Mouse (Mus musculus): Measurements from ENCODE around the gene Oaf. TPM values are rescaled to one million over a fixed set of nuclear protein-coding genes. Genes with fewer than 3 reads are reported as not detected.

The Oaf gene
- total RNA-seq, 1 experiment: 22.8 TPM

- H3K9ac ChIP-seq (ENCODE audit: insufficient read depth, low read depth, low read length, poor library complexity, severe bottlenecking): no peak overlapping the region
These were observed 13.1 kb upstream of the Oaf start for GRCm38 (mm10) chr9:43252790-43253189.

GRCm38 (mm10) chr9:43251786-43252185 lies 12.1 kb upstream of the Oaf start:
- Histone ChIP-seq H3K4me1 (ENCODE audit: control insufficient read depth in 2 of 2, insufficient read depth in 2 of 2, low read length in 2 of 2, poor library complexity in 1 of 2) (peaks cover 2 to 8% of the 10 kb centered on the region in 2 experiments; a peak in 3 of 4 replicates), H3K4me3 (ENCODE audit: insufficient read depth in 1 of 2, low read depth in 1 of 2, low read length in 2 of 2, poor library complexity in 1 of 2, severe bottlenecking in 1 of 2) (no peak overlapping the region), H3K9me3 (ENCODE audit: control insufficient read depth, insufficient read depth, low read depth, low read length) (no peaks in the 10 kb centered on the region), H3K9ac (ENCODE audit: insufficient read depth, low read depth, low read length, poor library complexity, severe bottlenecking) (no peak overlapping the region), H3K36me3 (ENCODE audit: control insufficient read depth, insufficient read depth, low read length, poor library complexity, severe bottlenecking) (no peaks in the 10 kb centered on the region), H3K27ac (ENCODE audit: insufficient read depth, low read depth, low read length, poor library complexity, severe bottlenecking) (no peak overlapping the region)
- DNase-seq (ENCODE audit: low read depth, low spot score): no peak
- TF ChIP-seq ZC3H11A (IDR thresholded peaks at IDR 0.05; ENCODE audit: borderline replicate concordance, low read depth, low read length): no peak
- TF ChIP-seq CHD2 (IDR thresholded peaks at IDR 0.05; ENCODE audit: low read depth, low read length): no peak
- no peak for TF ChIP-seq HCFC1 (IDR thresholded peaks at IDR 0.05; ENCODE audit: borderline replicate concordance, insufficient read depth, low read length)
- no peak for TF ChIP-seq ZNF384 (IDR thresholded peaks at IDR 0.05; ENCODE audit: low read depth, low read length)
- no peak for TF ChIP-seq MAFK (IDR thresholded peaks at IDR 0.05; ENCODE audit: insufficient read depth, low read depth, low read length)
- in situ Hi-C loops (cut with MboI; ENCODE audit: low sequenced_read_pairs in 2 of 2, unreplicated experiment in 2 of 2): no loop called here

More at GRCm38 (mm10) chr9:43252790-43253189, 13.1 kb upstream of the Oaf start:
- in situ Hi-C loops (cut with MboI; ENCODE audit: low sequenced_read_pairs in 2 of 2, unreplicated experiment in 2 of 2): no loop called here
- Histone ChIP-seq H3K27ac (ENCODE audit: insufficient read depth, low read depth, low read length, poor library complexity, severe bottlenecking) (no peak overlapping the region), H3K36me3 (ENCODE audit: control insufficient read depth, insufficient read depth, low read length, poor library complexity, severe bottlenecking) (no peaks in the 10 kb centered on the region), H3K4me1 (ENCODE audit: control insufficient read depth in 2 of 2, insufficient read depth in 2 of 2, low read length in 2 of 2, poor library complexity in 1 of 2) (peaks cover 2 to 7% of the 10 kb centered on the region in 2 experiments; a peak in 3 of 4 replicates), H3K9me3 (ENCODE audit: control insufficient read depth, insufficient read depth, low read depth, low read length) (no peaks in the 10 kb centered on the region), H3K4me3 (ENCODE audit: insufficient read depth in 1 of 2, low read depth in 1 of 2, low read length in 2 of 2, poor library complexity in 1 of 2, severe bottlenecking in 1 of 2) (no peak overlapping the region)
- DNase-seq (ENCODE audit: low read depth, low spot score): no peak
- TF ChIP-seq MAFK (IDR thresholded peaks at IDR 0.05; ENCODE audit: insufficient read depth, low read depth, low read length): no peak
- no peak for TF ChIP-seq ZC3H11A (IDR thresholded peaks at IDR 0.05; ENCODE audit: borderline replicate concordance, low read depth, low read length)
- TF ChIP-seq HCFC1 (IDR thresholded peaks at IDR 0.05; ENCODE audit: borderline replicate concordance, insufficient read depth, low read length): no peak
- TF ChIP-seq CHD2 (IDR thresholded peaks at IDR 0.05; ENCODE audit: low read depth, low read length): no peak
- TF ChIP-seq ZNF384 (IDR thresholded peaks at IDR 0.05; ENCODE audit: low read depth, low read length): no peak

- Histone ChIP-seq H3K36me3 (ENCODE audit: control insufficient read depth, insufficient read depth, low read length, poor library complexity, severe bottlenecking) (no peaks in the 10 kb centered on the region), H3K9me3 (ENCODE audit: control insufficient read depth, insufficient read depth, low read depth, low read length) (no peaks in the 10 kb centered on the region), H3K4me1 (ENCODE audit: control insufficient read depth in 2 of 2, insufficient read depth in 2 of 2, low read length in 2 of 2, poor library complexity in 1 of 2) (peaks cover 0 to 11% of the 10 kb centered on the region in 2 experiments; a peak in 2 of 4 replicates), H3K4me3 (ENCODE audit: insufficient read depth in 1 of 2, low read depth in 1 of 2, low read length in 2 of 2, poor library complexity in 1 of 2, severe bottlenecking in 1 of 2) (no peak overlapping the region), H3K9ac (ENCODE audit: insufficient read depth, low read depth, low read length, poor library complexity, severe bottlenecking) (no peak overlapping the region), H3K27ac (ENCODE audit: insufficient read depth, low read depth, low read length, poor library complexity, severe bottlenecking) (no peak overlapping the region)
- in situ Hi-C loops (cut with MboI; ENCODE audit: low sequenced_read_pairs in 2 of 2, unreplicated experiment in 2 of 2): no loop called here
- DNase-seq (ENCODE audit: low read depth, low spot score): no peak
- TF ChIP-seq ZNF384 (IDR thresholded peaks at IDR 0.05; ENCODE audit: low read depth, low read length): no peak
- no peak for TF ChIP-seq ZC3H11A (IDR thresholded peaks at IDR 0.05; ENCODE audit: borderline replicate concordance, low read depth, low read length)
- no peak for TF ChIP-seq HCFC1 (IDR thresholded peaks at IDR 0.05; ENCODE audit: borderline replicate concordance, insufficient read depth, low read length)
- no peak for TF ChIP-seq CHD2 (IDR thresholded peaks at IDR 0.05; ENCODE audit: low read depth, low read length)
- TF ChIP-seq MAFK (IDR thresholded peaks at IDR 0.05; ENCODE audit: insufficient read depth, low read depth, low read length): no peak
These were observed 7.0 kb upstream of the Oaf start for GRCm38 (mm10) chr9:43246738-43247180.

GRCm38 (mm10) chr9:43245801-43246570 lies 6.3 kb upstream of the Oaf start:
- no peak for TF ChIP-seq ZNF384 (IDR thresholded peaks at IDR 0.05; ENCODE audit: low read depth, low read length)
- TF ChIP-seq HCFC1 (IDR thresholded peaks at IDR 0.05; ENCODE audit: borderline replicate concordance, insufficient read depth, low read length): no peak
- no peak for TF ChIP-seq CHD2 (IDR thresholded peaks at IDR 0.05; ENCODE audit: low read depth, low read length)
- TF ChIP-seq MAFK (IDR thresholded peaks at IDR 0.05; ENCODE audit: insufficient read depth, low read depth, low read length): no peak
- no peak for TF ChIP-seq ZC3H11A (IDR thresholded peaks at IDR 0.05; ENCODE audit: borderline replicate concordance, low read depth, low read length)
- Histone ChIP-seq H3K36me3 (ENCODE audit: control insufficient read depth, insufficient read depth, low read length, poor library complexity, severe bottlenecking) (no peaks in the 10 kb centered on the region), H3K9me3 (ENCODE audit: control insufficient read depth, insufficient read depth, low read depth, low read length) (no peaks in the 10 kb centered on the region), H3K9ac (ENCODE audit: insufficient read depth, low read depth, low read length, poor library complexity, severe bottlenecking) (no peak overlapping the region), H3K4me3 (ENCODE audit: insufficient read depth in 1 of 2, low read depth in 1 of 2, low read length in 2 of 2, poor library complexity in 1 of 2, severe bottlenecking in 1 of 2) (no peak overlapping the region), H3K4me1 (ENCODE audit: control insufficient read depth in 2 of 2, insufficient read depth in 2 of 2, low read length in 2 of 2, poor library complexity in 1 of 2) (peaks cover 0 to 11% of the 10 kb centered on the region in 2 experiments; a peak in 2 of 4 replicates), H3K27ac (ENCODE audit: insufficient read depth, low read depth, low read length, poor library complexity, severe bottlenecking) (no peak overlapping the region)
- in situ Hi-C loops (cut with MboI; ENCODE audit: low sequenced_read_pairs in 2 of 2, unreplicated experiment in 2 of 2): no loop called here
- no peak for DNase-seq (ENCODE audit: low read depth, low spot score)
